Mouse (Mus musculus) limb, embryonic 13.5 days (tissue): ENCODE measurements around the gene Msx2. TPM values are rescaled to one million over a fixed set of nuclear protein-coding genes. Genes with fewer than 3 reads are reported as not detected.
A peak's percentile ranks its signal among the peaks of the same experiment; 100 is the strongest.

Source experiments
- ATAC-seq: fragments of 200-750 bp; cut with Nextera tagmentation; 2 replicates; pipeline ENCODE4 v1.8.0; 2017; ENCODE audit warnings: low read depth, moderate number of reproducible peaks, moderate TSS enrichment; ENCODE audit not compliant: low FRiP score
- H3K27ac ChIP-seq: fragments of 300-500 bp; sonication (generic); 2 replicates; pipeline ENCODE4 v1.5.1; 2015; ENCODE audit warnings: inconsistent platforms, mild to moderate bottlenecking, moderate library complexity
- H3K27me3 ChIP-seq: fragments of 300-500 bp; sonication (generic); 2 replicates; pipeline ENCODE4 v1.6.1; 2015; ENCODE audit warnings: mild to moderate bottlenecking, inconsistent platforms
- H3K36me3 ChIP-seq: fragments of 300-500 bp; sonication (generic); 2 replicates; pipeline ENCODE4 v1.6.1; 2015; ENCODE audit warnings: inconsistent platforms, mild to moderate bottlenecking, moderate library complexity
- H3K4me1 ChIP-seq: fragments of 300-500 bp; sonication (generic); 2 replicates; pipeline ENCODE4 v1.6.1; 2015; ENCODE audit warnings: inconsistent platforms
- H3K4me2 ChIP-seq: fragments of 300-500 bp; sonication (generic); replicated peaks from 2 replicates; pipeline ENCODE4 v1.6.1; 2015; ENCODE audit warnings: inconsistent platforms, mild to moderate bottlenecking, moderate library complexity
- H3K4me3 ChIP-seq: fragments of 300-500 bp; sonication (generic); 2 replicates; pipeline ENCODE4 v1.5.1; 2015; ENCODE audit warnings: moderate library complexity, mild to moderate bottlenecking, inconsistent platforms
- H3K9ac ChIP-seq: fragments of 300-500 bp; sonication (generic); 2 replicates; pipeline ENCODE4 v1.6.1; 2015; ENCODE audit warnings: mild to moderate bottlenecking, inconsistent platforms
- H3K9me3 ChIP-seq: fragments of 300-500 bp; sonication (generic); 2 replicates; pipeline ENCODE4 v1.6.1; 2016; ENCODE audit warnings: inconsistent platforms
- WGBS: fragments of 180-500 bp; shearing (Covaris S2); methylation state at CpG from one replicate; pipeline ENCODE4 v1.1.7; 2015; 5-methylcytosine and 5-hydroxymethylcytosine counted together
- polyA plus RNA-seq: library from polyadenylated mRNA; unstranded; fragments of >200 nt; fragmentation: Nextera tagmentation; extraction: Ambion mirVana; gene quantifications from 2 replicates; pipeline ENCODE4 v1.2.1, GENCODE M21; 2015

The Msx2 gene
- 35.7 and 46.1 TPM in 2 replicates for polyA plus RNA-seq

DNA sequence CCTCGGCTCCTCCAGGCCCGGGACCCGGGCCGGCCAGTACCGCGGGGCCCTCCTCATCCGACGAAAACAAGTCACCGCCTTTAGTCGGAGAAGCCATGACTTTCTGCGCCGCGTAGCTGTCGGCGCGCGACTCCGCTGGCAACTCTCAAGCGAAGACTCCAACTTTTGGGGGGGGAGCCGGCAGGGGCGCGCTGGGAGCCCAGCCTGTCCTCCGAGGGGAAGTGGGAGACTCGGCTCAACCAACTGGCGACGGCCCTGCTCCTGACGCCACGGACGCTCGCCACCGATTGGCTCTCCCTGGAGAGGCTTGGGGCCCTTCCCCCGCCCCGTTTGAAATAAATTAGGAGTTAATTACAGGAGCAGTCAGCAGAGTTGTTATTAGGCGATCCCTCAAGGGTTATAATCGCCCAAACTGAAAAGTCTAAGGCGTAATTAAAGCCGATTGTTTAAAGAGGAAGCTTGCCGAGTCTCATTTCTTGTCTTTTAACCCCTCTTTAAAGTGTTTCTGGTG is at the start of gene Msx2:
TSS of gene Msx2 (minus strand) at position 461 of the 511 bp plus-strand sequence.
- H3K27me3 ChIP-seq = peaks cover 92% of the 10 kb centered on the region
- ATAC-seq = peak; percentile 77
- peak within 1 kb of the TSS; percentile 87 for H3K4me2 ChIP-seq
- H3K4me1 ChIP-seq = peaks cover 49% of the 10 kb centered on the region
- under 1% methylated on average over 38 of the region's 38 CpGs for WGBS
- no peaks in the 10 kb centered on the region for H3K36me3 ChIP-seq
- peak within 1 kb of the TSS; percentile 69 for H3K4me3 ChIP-seq
- H3K9me3 ChIP-seq = no peaks in the 10 kb centered on the region
- H3K9ac ChIP-seq = peak within 1 kb of the TSS; percentile 88
- H3K27ac ChIP-seq = peak within 1 kb of the TSS; percentile 87

DNA sequence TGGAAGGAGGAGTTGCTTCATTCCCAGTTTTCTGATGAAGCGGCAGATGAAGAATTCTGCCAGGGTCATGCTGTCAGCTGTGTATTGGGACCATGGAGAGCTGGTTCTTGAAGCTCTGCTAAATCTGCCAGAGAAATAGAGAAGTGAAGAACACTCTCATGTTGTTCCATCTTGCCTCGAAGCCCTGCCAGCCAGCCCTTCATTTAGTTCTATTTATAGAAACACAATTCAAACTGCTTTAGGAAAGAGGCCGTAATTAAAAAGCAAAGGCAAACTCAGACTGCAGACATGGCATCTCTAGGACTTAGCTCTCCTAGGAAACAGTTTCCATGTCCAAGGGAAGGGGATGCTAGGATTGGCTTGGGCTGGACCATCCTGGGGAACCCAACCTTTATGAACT is 48.6 kb upstream of the Msx2 start:
- peaks cover under 1% of the 10 kb centered on the region; the same call in 1 of the 2 replicates for H3K9me3 ChIP-seq

DNA sequence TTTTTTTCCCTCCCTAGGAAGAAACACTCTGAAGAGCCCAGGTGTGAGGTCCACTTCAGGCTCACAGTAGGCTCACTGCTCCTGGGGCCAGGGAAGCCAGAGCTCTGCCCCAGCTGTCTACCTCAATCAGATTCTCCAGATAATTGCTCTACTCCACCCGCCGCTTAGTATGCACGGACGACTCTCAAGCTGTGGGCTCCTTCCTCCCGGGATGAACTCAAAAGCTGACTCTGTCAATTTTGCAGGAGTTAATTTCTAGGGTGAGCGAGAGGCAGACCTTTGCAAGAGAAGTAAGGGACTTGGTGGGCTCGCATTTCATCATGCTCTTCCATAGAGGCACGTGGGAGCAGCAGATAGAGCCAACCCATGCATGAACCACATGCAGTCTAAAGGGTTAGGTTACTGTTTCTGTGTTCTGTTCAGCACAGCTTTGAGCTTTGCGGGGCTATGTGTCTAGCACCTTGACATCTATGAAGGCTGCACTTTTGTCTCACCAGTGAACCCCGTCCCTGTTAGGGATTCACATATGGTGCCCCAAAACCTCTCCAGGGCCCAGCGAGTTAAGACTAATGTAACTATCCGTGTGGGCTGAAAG is 47.6 kb upstream of the Msx2 start:
- Histone ChIP-seq H3K4me2 (no peak overlapping the region), H3K4me1 (peaks cover 34% of the 10 kb centered on the region), H3K27ac (no peak overlapping the region), H3K36me3 (no peaks in the 10 kb centered on the region), H3K4me3 (no peak overlapping the region), H3K27me3 (peaks cover 5% of the 10 kb centered on the region; the same call in 1 of the 2 replicates), H3K9ac (no peak overlapping the region), H3K9me3 (peaks cover 5% of the 10 kb centered on the region; the same call in 1 of the 2 replicates)
- 38% methylated on average over 12 of the region's 12 CpGs for WGBS
- ATAC-seq = no peak

More for the DNA sequence above, 48.6 kb upstream of the Msx2 start:
- Histone ChIP-seq H3K27me3 (peaks cover 5% of the 10 kb centered on the region; the same call in 1 of the 2 replicates), H3K27ac (no peak overlapping the region), H3K4me1 (peaks cover 34% of the 10 kb centered on the region), H3K36me3 (no peaks in the 10 kb centered on the region), H3K4me2 (no peak overlapping the region), H3K9ac (no peak overlapping the region), H3K4me3 (no peak overlapping the region)
- 51% methylated on average over 3 of the region's 3 CpGs for WGBS
- no peak for ATAC-seq

DNA sequence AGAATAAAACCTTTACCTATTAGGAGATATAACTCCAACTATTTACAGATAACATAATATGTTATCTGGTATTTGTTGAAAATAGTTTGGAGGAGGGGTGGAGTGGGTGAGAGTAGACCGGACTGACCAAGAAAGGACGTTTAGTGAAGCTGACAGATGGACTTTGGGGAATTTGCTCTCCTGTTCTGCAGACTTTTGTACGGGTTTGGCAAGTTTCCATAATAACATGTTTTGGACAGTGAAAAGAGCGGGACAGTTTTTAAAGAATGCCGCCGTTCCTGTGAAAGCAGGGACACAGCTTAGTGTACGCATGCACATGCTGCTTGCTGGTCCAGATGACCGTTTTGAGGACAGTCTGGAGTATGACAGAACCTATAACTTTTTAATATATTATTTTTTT is 46.9 kb upstream of the Msx2 start:
- no peak overlapping the region for H3K4me2 ChIP-seq
- 50% methylated on average over 8 of the region's 8 CpGs for WGBS
- no peak for ATAC-seq

DNA sequence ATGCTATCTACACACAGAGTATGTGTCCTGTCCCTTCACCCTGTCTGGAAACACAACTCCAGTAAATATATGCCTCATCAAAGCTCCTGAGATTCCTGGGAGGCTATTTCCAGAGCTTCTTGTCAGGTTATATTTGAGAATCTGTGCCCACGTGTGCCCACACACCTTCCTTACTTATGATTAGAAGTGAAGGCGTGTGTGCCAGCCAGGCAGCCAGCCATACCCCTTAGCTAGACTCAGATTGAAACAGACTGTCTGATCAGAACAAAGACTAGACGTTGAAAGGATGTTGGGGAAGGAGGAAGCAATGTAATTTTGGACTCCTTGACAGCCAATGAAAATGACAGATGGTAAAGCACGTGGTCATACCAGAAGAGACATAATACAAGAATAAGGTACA is 45.4 kb upstream of the Msx2 start:
- Histone ChIP-seq H3K4me1 (peaks cover 26% of the 10 kb centered on the region), H3K9ac (no peak overlapping the region), H3K36me3 (no peaks in the 10 kb centered on the region), H3K9me3 (peaks cover 6% of the 10 kb centered on the region; the same call in 1 of the 2 replicates), H3K4me2 (no peak overlapping the region), H3K27ac (no peak overlapping the region), H3K4me3 (no peak overlapping the region), H3K27me3 (peaks cover 5% of the 10 kb centered on the region; the same call in 1 of the 2 replicates)
- no peak for ATAC-seq
- 69% methylated on average over 4 of the region's 4 CpGs for WGBS

More for the DNA sequence above, 46.9 kb upstream of the Msx2 start:
- peaks cover 5% of the 10 kb centered on the region; the same call in 1 of the 2 replicates for H3K27me3 ChIP-seq
- H3K9ac ChIP-seq = no peak overlapping the region
- H3K27ac ChIP-seq = no peak overlapping the region
- H3K36me3 ChIP-seq = no peaks in the 10 kb centered on the region
- peaks cover 5% of the 10 kb centered on the region; the same call in 1 of the 2 replicates for H3K9me3 ChIP-seq
- H3K4me3 ChIP-seq = no peak overlapping the region
- peaks cover 28% of the 10 kb centered on the region for H3K4me1 ChIP-seq

DNA sequence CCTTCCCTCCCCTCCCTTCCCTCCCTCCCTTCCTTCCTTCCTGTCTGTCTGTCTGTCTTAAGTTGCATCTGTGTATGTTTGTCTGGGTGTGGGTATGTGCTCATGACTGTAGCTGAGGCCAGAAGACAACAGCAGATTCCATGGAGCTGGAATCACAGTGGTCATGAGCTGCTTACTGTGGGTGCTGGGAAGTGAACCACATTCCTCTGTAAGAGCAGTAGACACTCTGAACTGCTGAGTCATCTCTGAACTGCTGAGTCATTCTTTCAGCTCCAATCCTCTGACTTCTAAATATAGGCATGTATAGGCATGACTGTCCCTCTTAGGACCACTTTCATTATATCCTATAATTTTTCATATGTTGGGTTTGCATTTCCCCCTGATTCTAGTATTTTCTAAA is 41.7 kb upstream of the Msx2 start:
- H3K9me3 ChIP-seq = peaks cover 12% of the 10 kb centered on the region; the same call in 1 of the 2 replicates
- no peak overlapping the region for H3K4me3 ChIP-seq
- no peak overlapping the region for H3K4me2 ChIP-seq
- no peak overlapping the region for H3K27ac ChIP-seq
- ATAC-seq = no peak
- no peaks in the 10 kb centered on the region for H3K27me3 ChIP-seq
- H3K36me3 ChIP-seq = no peaks in the 10 kb centered on the region
- no peaks in the 10 kb centered on the region for H3K4me1 ChIP-seq
- no peak overlapping the region for H3K9ac ChIP-seq

DNA sequence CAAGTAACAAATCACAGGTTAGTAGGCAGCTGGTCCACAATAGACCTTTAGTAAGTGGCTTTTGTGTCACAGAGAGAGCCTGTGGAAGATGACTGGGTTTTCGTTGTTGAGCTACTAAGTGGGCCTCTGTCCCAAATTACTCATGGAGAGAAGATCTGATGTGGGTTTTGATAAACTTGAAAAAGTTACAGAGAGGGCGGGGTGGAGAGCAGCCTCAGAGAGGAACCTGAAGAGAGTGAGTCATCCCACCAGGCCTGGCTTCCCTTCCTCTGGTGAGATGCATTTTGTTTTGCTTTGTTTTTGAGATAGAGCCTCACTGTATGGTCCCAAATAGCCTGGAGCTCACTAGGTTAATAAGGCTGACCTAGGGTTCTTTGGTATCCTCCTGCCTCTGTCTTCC is 38.5 kb upstream of the Msx2 start:
- Histone ChIP-seq H3K27me3 (no peaks in the 10 kb centered on the region), H3K9me3 (peaks cover 10% of the 10 kb centered on the region; the same call in 1 of the 2 replicates)
- WGBS = 84% methylated on average over 2 of the region's 2 CpGs

DNA sequence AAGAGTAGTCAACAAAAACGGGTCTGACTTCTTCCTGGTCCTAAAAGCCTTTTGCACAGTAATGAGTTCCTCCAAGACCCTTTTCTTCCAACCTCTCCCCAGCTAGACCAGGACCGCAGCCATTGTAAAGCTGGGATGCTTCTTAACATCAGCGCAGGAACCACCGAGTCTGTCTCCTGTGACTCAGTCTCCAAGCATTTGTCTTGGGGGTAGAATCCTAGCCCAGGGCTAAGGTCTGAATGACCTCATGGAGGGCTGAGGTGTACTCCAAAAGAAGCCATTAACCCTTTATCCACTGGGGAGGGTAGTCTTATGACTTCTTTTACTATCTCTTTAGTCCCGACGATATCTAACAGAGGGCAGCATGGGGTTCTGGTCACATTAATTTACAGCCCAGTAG is 29.5 kb upstream of the Msx2 start:
- Histone ChIP-seq H3K4me1 (no peaks in the 10 kb centered on the region), H3K9ac (no peak overlapping the region), H3K27ac (no peak overlapping the region), H3K4me2 (no peak overlapping the region), H3K9me3 (no peaks in the 10 kb centered on the region), H3K36me3 (no peaks in the 10 kb centered on the region), H3K27me3 (no peaks in the 10 kb centered on the region), H3K4me3 (no peak overlapping the region)
- no peak for ATAC-seq
- WGBS = 42% methylated on average over 6 of the region's 6 CpGs

More for the DNA sequence above, 38.5 kb upstream of the Msx2 start:
- no peaks in the 10 kb centered on the region for H3K4me1 ChIP-seq
- no peak overlapping the region for H3K27ac ChIP-seq
- H3K9ac ChIP-seq = no peak overlapping the region
- no peak for ATAC-seq
- H3K4me2 ChIP-seq = no peak overlapping the region
- H3K36me3 ChIP-seq = no peaks in the 10 kb centered on the region
- H3K4me3 ChIP-seq = no peak overlapping the region

DNA sequence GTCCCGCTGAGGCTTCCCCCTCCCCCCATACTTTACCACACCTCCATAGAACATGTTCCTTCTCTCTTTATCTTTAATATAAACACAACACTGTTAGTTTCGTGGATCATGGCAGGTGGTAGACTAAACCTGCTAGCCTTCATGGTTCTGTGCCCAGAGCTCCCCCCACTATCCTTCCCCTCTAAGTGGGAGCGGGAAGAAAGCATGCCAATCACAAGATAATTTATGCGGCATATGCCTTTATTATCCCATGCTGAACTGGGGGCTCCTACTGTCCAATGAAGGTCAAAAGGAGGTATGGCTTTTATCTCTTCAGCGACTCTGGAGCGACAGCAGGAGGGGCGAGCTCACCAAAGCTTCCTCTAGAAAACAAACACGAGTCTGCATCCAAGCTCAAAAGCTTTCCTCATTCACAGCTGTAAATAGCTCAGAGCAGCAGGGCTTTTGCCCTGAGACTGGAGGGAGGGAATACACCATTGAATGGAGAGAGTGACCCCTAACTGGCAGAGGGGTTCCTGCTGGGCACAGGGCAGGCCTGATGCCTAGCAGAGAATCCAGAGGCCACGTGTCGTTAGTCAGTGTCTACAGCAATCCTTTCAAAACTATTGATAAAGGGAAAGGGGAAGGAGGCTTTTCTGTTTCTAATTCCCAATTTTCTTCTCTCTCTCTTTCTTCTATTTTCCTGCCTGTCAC is 28.8 kb upstream of the Msx2 start:
- ATAC-seq = no peak
- 29% methylated on average over 10 of the region's 10 CpGs for WGBS
- H3K27ac ChIP-seq = no peak overlapping the region

DNA sequence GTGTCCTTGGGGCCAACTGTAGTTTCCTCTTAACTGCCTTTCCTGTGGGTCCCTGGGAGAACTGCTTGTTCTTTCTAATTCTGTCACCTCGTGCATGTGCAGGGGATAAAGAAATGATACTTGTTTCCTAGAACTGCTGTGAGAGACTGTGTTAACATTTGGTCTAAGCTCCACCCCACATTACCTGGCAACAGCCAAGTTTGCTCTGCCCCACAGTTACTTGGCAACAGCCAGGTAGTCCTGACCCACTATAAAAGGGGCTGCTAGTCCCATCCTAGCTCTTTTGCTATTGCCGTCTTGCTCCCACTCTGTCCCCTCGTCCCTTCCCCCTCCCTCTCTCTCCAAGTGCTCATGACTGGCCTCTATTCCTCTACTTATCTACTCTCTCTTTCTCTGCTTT is 28.2 kb upstream of the Msx2 start:
- no peak for ATAC-seq
- Histone ChIP-seq H3K27ac (no peak overlapping the region), H3K4me2 (no peak overlapping the region), H3K27me3 (no peaks in the 10 kb centered on the region), H3K9me3 (no peaks in the 10 kb centered on the region), H3K36me3 (no peaks in the 10 kb centered on the region), H3K4me3 (no peak overlapping the region), H3K4me1 (no peaks in the 10 kb centered on the region), H3K9ac (no peak overlapping the region)
- WGBS = 38% methylated on average over 3 of the region's 3 CpGs

More for the DNA sequence above, 28.8 kb upstream of the Msx2 start:
- Histone ChIP-seq H3K27me3 (no peaks in the 10 kb centered on the region), H3K4me1 (no peaks in the 10 kb centered on the region), H3K4me3 (no peak overlapping the region), H3K36me3 (no peaks in the 10 kb centered on the region), H3K4me2 (no peak overlapping the region), H3K9me3 (no peaks in the 10 kb centered on the region), H3K9ac (no peak overlapping the region)

DNA sequence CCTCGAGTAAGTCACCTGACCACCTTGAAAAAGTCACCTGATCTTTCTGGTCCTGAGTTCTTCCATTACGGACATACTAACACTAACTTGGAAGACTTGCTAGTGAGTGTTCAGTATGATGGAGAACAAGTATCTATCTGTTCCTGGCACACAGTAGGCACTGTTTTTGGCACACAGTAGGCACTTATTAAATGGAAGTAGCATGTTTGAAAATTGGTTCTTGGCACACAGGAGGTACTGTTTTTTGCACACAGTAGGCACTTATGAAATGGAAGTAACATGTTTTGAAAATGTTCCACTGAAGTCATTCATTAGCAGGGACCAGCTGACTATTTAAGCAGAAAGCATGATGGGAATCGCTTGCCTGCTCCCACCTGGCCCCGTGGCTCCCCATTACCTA is 13.6 kb upstream of the Msx2 start:
- Histone ChIP-seq H3K4me2 (no peak overlapping the region), H3K36me3 (no peaks in the 10 kb centered on the region), H3K9me3 (no peaks in the 10 kb centered on the region), H3K4me3 (no peak overlapping the region), H3K9ac (no peak overlapping the region), H3K27me3 (no peaks in the 10 kb centered on the region), H3K27ac (0 out of 2 replicates have a peak overlapping the region, but pooled peaks have one; percentile 10), H3K4me1 (peaks cover 27% of the 10 kb centered on the region)
- ATAC-seq = no peak
- WGBS = 77% methylated on average over 4 of the region's 4 CpGs

DNA sequence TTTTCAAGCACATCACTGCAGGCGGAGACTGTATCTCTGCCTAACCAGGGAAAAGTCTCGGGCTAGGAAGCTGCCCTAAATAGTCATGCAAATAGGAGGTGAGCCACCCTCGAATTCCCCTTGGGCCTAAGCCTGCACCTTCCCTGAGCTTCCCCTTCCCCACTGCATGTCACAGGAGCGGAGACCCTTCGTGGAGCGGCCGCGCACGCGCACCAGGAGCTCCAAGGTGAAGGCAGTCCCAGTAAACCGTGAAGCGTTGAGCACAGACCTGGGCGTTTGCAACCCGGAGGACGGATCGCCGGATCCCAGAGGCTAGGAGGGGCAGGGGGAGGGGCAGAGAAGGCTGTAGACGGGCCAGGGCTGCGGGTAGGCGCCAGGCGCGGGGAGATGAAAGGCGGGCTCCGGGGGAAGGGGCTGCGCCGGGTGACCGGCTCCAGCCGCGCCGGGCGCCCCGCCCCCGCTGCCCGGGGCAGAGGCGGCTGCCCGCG is 2.9 kb upstream of the Msx2 start:
- Histone ChIP-seq H3K4me1 (peaks cover 35% of the 10 kb centered on the region), H3K36me3 (no peaks in the 10 kb centered on the region), H3K27ac (peak overlapping the region; percentile 75), H3K9me3 (no peaks in the 10 kb centered on the region), H3K9ac (peak overlapping the region; percentile 67), H3K4me3 (peak overlapping the region; percentile 55), H3K27me3 (peaks cover 65% of the 10 kb centered on the region), H3K4me2 (peak overlapping the region; percentile 88)
- WGBS = under 1% methylated on average over 21 of the region's 37 CpGs
- ATAC-seq = peak; percentile 62
